Mouse (Mus musculus): ENCODE results near the gene Tigit.

The Tigit gene

GRCm38 (mm10) chr16:43619277-43619676, 44.7 kb downstream of the Tigit start:
- DNase-seq (ENCODE audit: low spot score in 2 of 2) = no peak

- DNase-seq (ENCODE audit: low spot score in 2 of 2) = no peak
Observed at GRCm38 (mm10) chr16:43618286-43618685, 45.7 kb downstream of the Tigit start.

GRCm38 (mm10) chr16:43617346-43617745, 46.6 kb downstream of the Tigit start:
- no peak for DNase-seq (ENCODE audit: low spot score in 2 of 2)

GRCm38 (mm10) chr16:43616348-43616747, 47.6 kb downstream of the Tigit start:
- DNase-seq (ENCODE audit: low spot score in 2 of 2) = no peak

- DNase-seq (ENCODE audit: low spot score in 2 of 2) = no peak
Observed at GRCm38 (mm10) chr16:43610375-43610774, 53.6 kb downstream of the Tigit start.

- no peak for DNase-seq (ENCODE audit: low spot score in 2 of 2)
Observed at GRCm38 (mm10) chr16:43608066-43608465, 55.9 kb downstream of the Tigit start.

- no peak for DNase-seq (ENCODE audit: low spot score in 2 of 2)
Observed at GRCm38 (mm10) chr16:43607086-43607485, 56.9 kb downstream of the Tigit start.

- DNase-seq (ENCODE audit: low spot score in 2 of 2) = no peak
Observed at GRCm38 (mm10) chr16:43604399-43605013, 59.4 kb downstream of the Tigit start.

GRCm38 (mm10) chr16:43603591-43604141, 60.3 kb downstream of the Tigit start:
- DNase-seq (ENCODE audit: low spot score in 2 of 2) = no peak

GRCm38 (mm10) chr16:43602573-43602972, 61.4 kb downstream of the Tigit start:
- DNase-seq (ENCODE audit: low spot score in 2 of 2) = no peak

GRCm38 (mm10) chr16:43599707-43600106, 64.2 kb downstream of the Tigit start:
- DNase-seq (ENCODE audit: low spot score in 2 of 2) = no peak

Measured in right cerebral cortex, postnatal 36 days (tissue).